Mouse (Mus musculus): ENCODE data around the gene Fgf11.

Gene Fgf11

GRCm38 (mm10) chr11:69752686-69753085 is 49.0 kb downstream of the Fgf11 start:
- DNase-seq = no peak

GRCm38 (mm10) chr11:69751635-69752034 is 50.0 kb downstream of the Fgf11 start:
- DNase-seq = no peak

Data from kidney, postnatal 10 days (tissue).